Mouse (Mus musculus) olfactory bulb, adult 2 months (tissue): Measurements from ENCODE around the gene Macf1. TPM values are rescaled to one million over a fixed set of nuclear protein-coding genes. Genes with fewer than 3 reads are reported as not detected.

Experiments used
- H3K27ac ChIP-seq: fragments of 200-500 bp; 2 replicates; pipeline ENCODE4 v1.5.1; 2012; ENCODE audit warnings: low read depth, low read length; ENCODE audit not compliant: insufficient read depth
- H3K4me1 ChIP-seq: fragments of 200-500 bp; 2 replicates; pipeline ENCODE4 v1.6.1; 2012; ENCODE audit warnings: low read length; ENCODE audit not compliant: control insufficient read depth, insufficient read depth
- H3K4me3 ChIP-seq: fragments of 200-500 bp; 2 replicates; pipeline ENCODE4 v1.5.1; 2012; ENCODE audit warnings: mild to moderate bottlenecking, low read depth, low read length, moderate library complexity; ENCODE audit not compliant: insufficient read depth
- CTCF ChIP-seq: fragments of 200-500 bp; IDR thresholded peaks from 2 replicates; pipeline ENCODE4 v1.5.1; 2012; ENCODE audit warnings: low read depth, mild to moderate bottlenecking, low read length, moderate library complexity; ENCODE audit not compliant: insufficient read depth
- POLR2A ChIP-seq: fragments of 200-500 bp; IDR thresholded peaks from 2 replicates; pipeline ENCODE4 v1.6.1; 2012; ENCODE audit warnings: mild to moderate bottlenecking, low read depth, low read length, moderate library complexity; ENCODE audit not compliant: insufficient read depth
- WGBS: fragments of 180-500 bp; shearing (Covaris S2); methylation state at CpG from one replicate; pipeline ENCODE4 v1.1.7; 2018; 5-methylcytosine and 5-hydroxymethylcytosine counted together
- polyA plus RNA-seq: library from polyadenylated mRNA; stranded (reverse); fragments of >200 nt; gene quantifications from 2 replicates; pipeline ENCODE4 v1.2.4, GENCODE M21; 2012; ENCODE audit warnings: low replicate concordance; ENCODE audit not compliant: missing spikeins, insufficient read depth, insufficient read length

Macf1 gene
- polyA plus RNA-seq, 1 experiment, result 508 TPM

DNA sequence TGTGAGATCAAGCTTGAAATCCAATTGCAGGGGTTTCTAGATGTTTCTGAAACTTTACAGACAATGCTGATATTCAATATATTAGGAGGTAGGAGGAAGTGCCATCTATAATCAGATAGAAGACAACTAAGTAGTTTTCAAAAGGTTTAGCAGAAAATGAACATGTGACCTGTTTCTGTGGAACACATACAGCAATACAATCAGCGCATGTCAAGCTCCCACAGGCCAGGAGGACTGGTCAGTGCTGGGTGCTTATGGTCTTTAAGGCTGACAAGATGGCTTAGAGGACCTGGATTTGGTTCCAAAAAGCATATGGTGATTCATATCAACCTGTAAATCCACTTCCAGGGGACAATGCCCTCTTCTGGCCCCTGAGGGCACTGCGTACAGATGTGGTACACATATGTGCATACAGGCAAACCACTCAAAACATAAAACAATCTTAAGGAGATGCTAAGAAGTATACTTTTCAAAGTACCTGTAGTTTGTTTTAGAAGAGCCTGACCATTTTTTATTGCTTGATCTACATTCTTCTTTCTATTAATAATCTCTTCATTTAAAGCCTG, 288.6 kb downstream of the Macf1 start:
- TF ChIP-seq CTCF (no peak), POLR2A (no peak)
- no peak overlapping the region for H3K4me3 ChIP-seq
- 0 out of 2 replicates have a peak, but pooled peaks cover 4% of the 10 kb centered on the region for H3K4me1 ChIP-seq
- WGBS, result 99% methylated on average over 2 of the region's 2 CpGs
- no peak overlapping the region for H3K27ac ChIP-seq

DNA sequence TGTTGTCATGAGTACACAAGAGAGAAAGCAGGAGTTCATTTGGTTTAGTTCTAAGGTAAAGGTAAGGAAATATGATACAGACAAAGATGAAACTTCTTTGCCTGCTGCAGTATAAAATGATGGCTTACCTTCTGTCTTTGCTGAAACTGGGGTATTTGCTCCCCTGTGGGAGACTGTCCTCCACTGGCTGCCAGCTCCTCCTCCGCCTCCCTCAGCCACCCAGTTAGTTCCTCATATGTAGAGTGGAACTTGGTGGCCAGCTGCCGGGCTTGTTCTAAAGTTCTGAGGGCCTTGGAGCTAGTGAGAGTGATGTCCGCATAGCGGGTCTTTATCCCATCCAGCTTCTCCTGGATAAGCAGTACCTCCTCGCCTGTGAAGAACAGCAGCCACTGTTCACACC, 289.3 kb downstream of the Macf1 start:
- H3K4me3 ChIP-seq, result no peak overlapping the region
- no peak overlapping the region for H3K27ac ChIP-seq
- WGBS, result 68% methylated on average over 5 of the region's 5 CpGs
- peaks cover 7% of the 10 kb centered on the region; the same call in 1 of the 2 replicates for H3K4me1 ChIP-seq
- TF ChIP-seq CTCF (no peak), POLR2A (no peak)

- no peak overlapping the region; the same call in 1 of the 2 replicates for H3K27ac ChIP-seq
- TF ChIP-seq CTCF (no peak), POLR2A (no peak)
- 35% methylated on average over 1 of the region's 1 CpGs for WGBS
Observed at GRCm38 (mm10) chr4:123394269-123394668, 289.9 kb downstream of the Macf1 start.

GRCm38 (mm10) chr4:123393004-123393403, 291.2 kb downstream of the Macf1 start:
- no peak overlapping the region for H3K4me3 ChIP-seq
- TF ChIP-seq POLR2A, result no peak
- no peak for TF ChIP-seq CTCF
- WGBS, result 59% methylated on average over 3 of the region's 3 CpGs

More at GRCm38 (mm10) chr4:123394269-123394668, 289.9 kb downstream of the Macf1 start:
- Histone ChIP-seq H3K4me3 (no peak overlapping the region), H3K4me1 (peaks cover 7% of the 10 kb centered on the region; the same call in 1 of the 2 replicates)

GRCm38 (mm10) chr4:123392187-123392586, 292.0 kb downstream of the Macf1 start:
- H3K4me3 ChIP-seq, result no peak overlapping the region
- H3K27ac ChIP-seq, result no peak overlapping the region
- WGBS, result 87% methylated on average over 1 of the region's 1 CpGs
- TF ChIP-seq POLR2A (no peak), CTCF (no peak)
- H3K4me1 ChIP-seq, result peaks cover 9% of the 10 kb centered on the region; the same call in 1 of the 2 replicates

More at GRCm38 (mm10) chr4:123393004-123393403, 291.2 kb downstream of the Macf1 start:
- Histone ChIP-seq H3K27ac (no peak overlapping the region), H3K4me1 (peaks cover 9% of the 10 kb centered on the region; the same call in 1 of the 2 replicates)

GRCm38 (mm10) chr4:123385028-123385427, 299.1 kb downstream of the Macf1 start:
- WGBS, result 23% methylated on average over 1 of the region's 1 CpGs
- TF ChIP-seq POLR2A, result no peak
- no peak for TF ChIP-seq CTCF
- Histone ChIP-seq H3K4me3 (no peak overlapping the region), H3K27ac (no peak overlapping the region), H3K4me1 (peaks cover 5% of the 10 kb centered on the region; the same call in 1 of the 2 replicates)

DNA sequence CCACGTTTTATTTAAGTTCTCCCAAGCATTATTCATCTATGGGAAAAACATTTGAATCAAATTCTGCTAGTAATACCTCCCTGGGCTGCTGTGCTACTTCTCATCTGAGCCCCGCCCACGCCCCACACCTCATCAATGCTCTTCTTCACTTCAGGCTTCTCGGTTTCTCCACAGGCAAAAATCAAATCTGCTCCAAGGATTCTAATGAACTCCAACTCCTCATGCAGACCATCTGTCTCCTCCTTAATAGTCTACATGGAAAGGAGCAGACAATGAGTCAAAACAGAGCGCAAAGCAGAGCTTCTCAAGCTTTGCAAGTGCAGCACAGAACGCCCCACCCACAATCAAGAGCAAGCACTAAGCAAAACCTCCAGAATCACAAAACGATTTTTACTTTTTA, 301.0 kb downstream of the Macf1 start:
- H3K4me1 ChIP-seq, result 0 out of 2 replicates have a peak, but pooled peaks cover 2% of the 10 kb centered on the region
- no peak overlapping the region for H3K27ac ChIP-seq
- TF ChIP-seq CTCF, result no peak
- no peak for TF ChIP-seq POLR2A
- 69% methylated on average over 7 of the region's 7 CpGs for WGBS
- H3K4me3 ChIP-seq, result no peak overlapping the region

GRCm38 (mm10) chr4:123382051-123382450, 302.1 kb downstream of the Macf1 start:
- 74% methylated on average over 4 of the region's 4 CpGs for WGBS
- Histone ChIP-seq H3K4me1 (0 out of 2 replicates have a peak, but pooled peaks cover 2% of the 10 kb centered on the region), H3K27ac (no peak overlapping the region), H3K4me3 (no peak overlapping the region)
- TF ChIP-seq POLR2A (no peak), CTCF (no peak)

DNA sequence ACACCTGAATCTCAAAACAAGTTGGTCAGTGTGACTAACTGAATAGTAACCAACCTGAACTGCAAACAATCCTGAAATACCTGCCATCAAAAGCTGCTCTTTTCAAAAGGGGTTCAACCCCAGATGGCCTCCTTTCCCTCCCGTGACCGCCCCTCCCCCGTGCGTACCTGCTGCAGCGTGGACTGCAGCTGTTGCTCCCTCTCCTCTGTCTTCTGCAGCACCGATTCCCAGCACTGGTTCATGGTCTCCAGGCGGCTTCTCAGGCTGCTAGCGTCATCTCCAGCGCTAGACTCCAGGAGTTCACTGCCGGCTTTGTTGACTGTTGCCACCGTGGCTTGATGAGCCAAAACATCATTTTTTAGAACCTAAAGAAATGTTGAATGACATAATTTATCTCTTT, 302.6 kb downstream of the Macf1 start:
- no peak overlapping the region for H3K27ac ChIP-seq
- WGBS, result 89% methylated on average over 11 of the region's 11 CpGs
- no peak overlapping the region for H3K4me3 ChIP-seq
- H3K4me1 ChIP-seq, result 0 out of 2 replicates have a peak, but pooled peaks cover 2% of the 10 kb centered on the region
- TF ChIP-seq CTCF (no peak), POLR2A (no peak)
